Mouse (Mus musculus) small intestine, adult 2 months (tissue): Measurements from ENCODE around the gene Rad51b. TPM values are rescaled to one million over a fixed set of nuclear protein-coding genes. Genes with fewer than 3 reads are reported as not detected.

Source experiments
- H3K27ac ChIP-seq: fragments of 200-500 bp; 2 replicates; pipeline ENCODE4 v1.5.1; 2012; ENCODE audit warnings: low read depth, low read length, control low read depth, inconsistent platforms; ENCODE audit not compliant: insufficient read depth
- H3K27me3 ChIP-seq: fragments of 200-500 bp; 2 replicates; pipeline ENCODE4 v1.6.1; 2012; ENCODE audit warnings: mild to moderate bottlenecking, moderate library complexity, low read length, inconsistent platforms; ENCODE audit not compliant: control insufficient read depth, insufficient read depth
- H3K36me3 ChIP-seq: fragments of 200-500 bp; 2 replicates; pipeline ENCODE4 v1.6.1; 2012; ENCODE audit warnings: mild to moderate bottlenecking, low read length, control low read depth, inconsistent platforms; ENCODE audit not compliant: control insufficient read depth, insufficient read depth
- H3K4me1 ChIP-seq: fragments of 200-500 bp; 2 replicates; pipeline ENCODE4 v1.6.1; 2012; ENCODE audit warnings: low read length, inconsistent platforms, mixed read lengths; ENCODE audit not compliant: control insufficient read depth, insufficient read depth, insufficient read length
- H3K4me3 ChIP-seq: fragments of 200-500 bp; 2 replicates; pipeline ENCODE4 v1.5.1; 2012; ENCODE audit warnings: low read depth, mild to moderate bottlenecking, control low read depth, inconsistent platforms, low read length, moderate library complexity
- CTCF ChIP-seq: fragments of 200-500 bp; IDR thresholded peaks from 2 replicates; pipeline ENCODE4 v1.5.1; 2012; ENCODE audit warnings: low read depth, mild to moderate bottlenecking, control low read depth, inconsistent platforms, low read length, moderate library complexity, mixed read lengths; ENCODE audit not compliant: insufficient replicate concordance, insufficient read length; ENCODE audit errors: extremely low read depth
- POLR2A ChIP-seq: fragments of 200-500 bp; IDR thresholded peaks from 2 replicates; pipeline ENCODE4 v1.6.1; 2012; ENCODE audit warnings: low read depth, mild to moderate bottlenecking, control low read depth, inconsistent platforms, low read length, moderate library complexity
- WGBS: fragments of 180-500 bp; shearing (Covaris S2); methylation state at CpG from one replicate; pipeline ENCODE4 v1.1.7; 2018; 5-methylcytosine and 5-hydroxymethylcytosine counted together
- polyA plus RNA-seq: library from polyadenylated mRNA; depleted of rRNA; stranded (reverse); fragments of >200 nt; gene quantifications from 2 replicates; pipeline ENCODE4 v1.2.3, GENCODE M21; 2012

Rad51b gene
- polyA plus RNA-seq, 1 experiment = 0.46 TPM

- TF ChIP-seq CTCF (no peak), POLR2A (no peak)
- peaks cover 5% of the 10 kb centered on the region; the same call in 1 of the 2 replicates for H3K4me1 ChIP-seq
- H3K4me3 ChIP-seq = no peak overlapping the region
- H3K36me3 ChIP-seq = no peaks in the 10 kb centered on the region
- 90% methylated on average over 11 of the region's 11 CpGs for WGBS
- no peak overlapping the region for H3K27ac ChIP-seq
- H3K27me3 ChIP-seq = no peaks in the 10 kb centered on the region
Observed at GRCm38 (mm10) chr12:79606197-79606631, 309.1 kb downstream of the Rad51b start.

GRCm38 (mm10) chr12:79609399-79610010, 312.4 kb downstream of the Rad51b start:
- TF ChIP-seq POLR2A = no peak
- TF ChIP-seq CTCF = no peak
- Histone ChIP-seq H3K36me3 (no peaks in the 10 kb centered on the region), H3K27ac (no peak overlapping the region), H3K4me3 (no peak overlapping the region), H3K4me1 (peaks cover 12% of the 10 kb centered on the region), H3K27me3 (no peaks in the 10 kb centered on the region)
- 93% methylated on average over 8 of the region's 8 CpGs for WGBS

GRCm38 (mm10) chr12:79610511-79611103, 313.5 kb downstream of the Rad51b start:
- Histone ChIP-seq H3K36me3 (no peaks in the 10 kb centered on the region), H3K4me1 (peaks cover 12% of the 10 kb centered on the region), H3K4me3 (no peak overlapping the region), H3K27me3 (no peaks in the 10 kb centered on the region), H3K27ac (no peak overlapping the region)
- 36% methylated on average over 6 of the region's 6 CpGs for WGBS
- TF ChIP-seq POLR2A (no peak), CTCF (no peak)

GRCm38 (mm10) chr12:79611665-79612064, 314.6 kb downstream of the Rad51b start:
- peaks cover 12% of the 10 kb centered on the region for H3K4me1 ChIP-seq
- H3K27ac ChIP-seq = no peak overlapping the region
- H3K36me3 ChIP-seq = no peaks in the 10 kb centered on the region
- H3K4me3 ChIP-seq = no peak overlapping the region
- H3K27me3 ChIP-seq = no peaks in the 10 kb centered on the region
- 87% methylated on average over 2 of the region's 2 CpGs for WGBS
- TF ChIP-seq POLR2A = no peak
- TF ChIP-seq CTCF = no peak

- Histone ChIP-seq H3K27ac (no peak overlapping the region), H3K36me3 (no peaks in the 10 kb centered on the region), H3K27me3 (no peaks in the 10 kb centered on the region), H3K4me3 (no peak overlapping the region), H3K4me1 (peaks cover 12% of the 10 kb centered on the region)
- 45% methylated on average over 14 of the region's 14 CpGs for WGBS
- TF ChIP-seq CTCF (peak; percentile 96), POLR2A (no peak)
Observed at GRCm38 (mm10) chr12:79612334-79613060, 315.4 kb downstream of the Rad51b start.

GRCm38 (mm10) chr12:79613061-79613788, 316.1 kb downstream of the Rad51b start:
- 0 out of 2 replicates have a peak overlapping the region, but pooled peaks have one; percentile 0 for H3K27ac ChIP-seq
- no peaks in the 10 kb centered on the region for H3K36me3 ChIP-seq
- H3K4me1 ChIP-seq = peaks cover 12% of the 10 kb centered on the region
- TF ChIP-seq CTCF (no peak), POLR2A (no peak)
- WGBS = 86% methylated on average over 8 of the region's 8 CpGs
- no peak overlapping the region for H3K4me3 ChIP-seq
- H3K27me3 ChIP-seq = no peaks in the 10 kb centered on the region
